Mouse (Mus musculus) megakaryocyte, embryonic 14.5 days (primary cell): Measurements from ENCODE around the gene Bach2.

Experiments
- FLI1 ChIP-seq: IDR thresholded peaks from 2 replicates; pipeline ENCODE4 v1.6.1; 2012; ENCODE audit warnings: low read length, inconsistent platforms, mixed read lengths
- GATA1 ChIP-seq: IDR thresholded peaks from 3 replicates; pipeline ENCODE4 v1.6.1; 2012; ENCODE audit warnings: mixed read lengths, low read length, inconsistent platforms, borderline replicate concordance

DNA sequence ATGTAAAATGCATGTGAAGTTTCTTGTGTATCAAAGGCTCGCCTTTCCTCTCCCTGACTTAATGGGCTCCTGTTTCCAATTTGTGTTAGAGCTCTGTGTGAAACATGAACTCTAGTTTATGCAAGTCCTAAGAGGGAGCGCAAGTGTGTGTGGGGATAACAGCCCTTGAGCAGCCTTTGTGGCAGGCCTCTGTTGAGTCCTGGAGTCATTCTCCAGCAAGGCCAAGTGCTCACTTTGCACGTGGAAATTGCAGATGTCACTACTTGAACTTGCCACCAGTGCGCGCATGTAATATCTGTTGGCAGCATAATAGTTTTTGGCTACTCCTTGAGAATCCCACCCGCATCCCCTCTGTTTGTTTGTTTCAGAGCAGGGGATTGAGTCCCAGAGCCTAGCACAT lies 28.1 kb downstream of the Bach2 start:
- TF ChIP-seq GATA1 (no peak), FLI1 (no peak)
